Mouse (Mus musculus): Measurements from ENCODE around the gene Cdk6. TPM values are rescaled to one million over a fixed set of nuclear protein-coding genes. Genes with fewer than 3 reads are reported as not detected.

Cdk6 gene
- total and polyA plus RNA-seq, 3 experiments: 79.0 to 318 (median 197) TPM

DNA sequence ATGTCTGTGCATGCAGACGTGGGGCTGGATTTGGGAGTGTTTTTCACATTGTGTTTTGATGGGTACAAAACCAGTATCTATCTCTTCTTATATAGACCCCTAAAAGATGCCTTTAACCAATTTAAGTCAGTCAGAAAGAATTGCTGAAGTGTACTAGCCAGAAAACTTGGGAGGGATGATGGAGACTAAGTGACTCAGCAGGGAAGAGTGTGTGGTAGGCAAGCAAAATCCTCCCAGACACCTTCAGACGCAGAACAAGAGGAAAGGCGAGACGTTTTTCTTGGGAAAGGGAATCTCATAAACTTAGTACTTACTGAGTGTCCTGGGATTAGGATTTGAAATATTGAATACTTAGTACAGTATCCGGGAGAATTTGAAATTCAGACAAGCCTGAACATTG lies 39.8 kb upstream of the Cdk6 start:
- Histone ChIP-seq H3K79me2 (ENCODE audit: control insufficient read depth, insufficient read depth, low read length, poor library complexity) (no peaks in the 10 kb centered on the region), H3K4me1 (ENCODE audit: control insufficient read depth in 1 of 2, insufficient read depth in 2 of 2, low read length in 2 of 2) (peaks cover 6 to 11% of the 10 kb centered on the region in 2 experiments), H3K9me3 (replicated peaks; ENCODE audit: insufficient read depth, low read length) (no peaks in the 10 kb centered on the region), H3K27me3 (ENCODE audit: control insufficient read depth in 1 of 2, insufficient read depth in 2 of 2, low read length in 2 of 2) (no peaks in the 10 kb centered on the region), H3K27ac (ENCODE audit: control insufficient read depth, low read depth, low read length) (no peak overlapping the region), H3K9ac (ENCODE audit: control insufficient read depth, low read depth, low read length, poor library complexity, severe bottlenecking) (no peak overlapping the region), H3K36me3 (ENCODE audit: control insufficient read depth in 1 of 2, insufficient read depth in 2 of 2, low read length in 2 of 2) (peaks cover 0 to 8% of the 10 kb centered on the region in 2 experiments; a peak in 2 of 4 replicates), H3K4me3 (ENCODE audit: control insufficient read depth in 1 of 2, insufficient read depth in 1 of 2, low read depth in 2 of 2, low read length in 2 of 2) (no peak overlapping the region)
- DNase-seq (ENCODE audit: low read depth, low spot score): no peak
- TF ChIP-seq E2F4 (IDR thresholded peaks at IDR 0.05; ENCODE audit: borderline replicate concordance, low read depth, low read length) (no peak), UBTF (IDR thresholded peaks at IDR 0.05; ENCODE audit: borderline replicate concordance, insufficient read depth, low read depth, low read length) (no peak), ELF1 (IDR thresholded peaks at IDR 0.05; ENCODE audit: low read depth, low read length) (no peak), MYC (IDR thresholded peaks at IDR 0.05; ENCODE audit: low read depth, low read length) (no peak), MAZ (IDR thresholded peaks at IDR 0.05; ENCODE audit: low read depth, low read length) (no peak), HCFC1 (IDR thresholded peaks at IDR 0.05; ENCODE audit: low read depth, low read length) (no peak), BHLHE40 (IDR thresholded peaks at IDR 0.05; ENCODE audit: borderline replicate concordance, low read depth, low read length) (no peak), ETS1 (IDR thresholded peaks at IDR 0.05; ENCODE audit: low read depth, low read length) (no peak), CHD2 (IDR thresholded peaks at IDR 0.05; ENCODE audit: low read length) (no peak), NELFE (IDR thresholded peaks at IDR 0.05; ENCODE audit: low read depth, low read length) (no peak), EP300 (IDR thresholded peaks at IDR 0.05; ENCODE audit: low read depth in 1 of 2, low read length in 2 of 2) (no peak), ZMIZ1 (IDR thresholded peaks at IDR 0.05; ENCODE audit: low read depth, low read length) (no peak), GATA1 (IDR thresholded peaks at IDR 0.05; ENCODE audit: low read depth, low read length) (no peak), CTCF (IDR thresholded peaks at IDR 0.05 in 2 of 3, conservative IDR thresholded peaks at IDR 0.05 in 1 of 3; ENCODE audit: control insufficient read depth in 1 of 3, insufficient read depth in 1 of 3, low read depth in 2 of 3, low read length in 3 of 3, poor library complexity in 1 of 3, severe bottlenecking in 1 of 3) (no peak), MYB (IDR thresholded peaks at IDR 0.05; ENCODE audit: low read depth, low read length) (no peak), RCOR1 (IDR thresholded peaks at IDR 0.05; ENCODE audit: low read depth, low read length) (no peak), JUND (IDR thresholded peaks at IDR 0.05; ENCODE audit: low read depth, low read length) (no peak), NRF1 (IDR thresholded peaks at IDR 0.05; ENCODE audit: insufficient read depth, low read depth, low read length, poor library complexity, severe bottlenecking) (no peak), POLR2AphosphoS5 (IDR thresholded peaks at IDR 0.05; ENCODE audit: borderline replicate concordance, low read depth, low read length) (no peak), MAX (IDR thresholded peaks at IDR 0.05; ENCODE audit: low read length) (no peak)

DNA sequence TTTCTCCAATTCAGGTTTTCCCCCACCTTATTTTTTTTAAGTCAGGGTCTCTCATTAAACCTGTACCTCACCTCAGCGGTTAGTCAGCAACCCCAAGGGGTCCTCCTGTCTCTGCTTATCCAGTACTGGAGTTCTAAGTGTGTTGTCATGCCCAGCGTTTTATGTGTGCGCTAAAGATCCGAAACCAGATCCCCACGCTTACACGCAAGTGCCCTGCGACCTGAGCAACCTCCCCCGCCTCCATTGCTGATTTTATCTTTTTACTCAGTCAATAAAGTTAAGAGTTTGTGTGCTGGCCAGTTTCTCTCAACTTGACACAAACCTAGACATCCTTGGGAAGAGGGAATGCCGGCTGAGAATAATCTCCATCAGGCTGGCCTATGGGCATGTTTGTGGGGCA lies 37.4 kb upstream of the Cdk6 start:
- TF ChIP-seq POLR2AphosphoS5 (IDR thresholded peaks at IDR 0.05; ENCODE audit: borderline replicate concordance, low read depth, low read length) (no peak), EP300 (IDR thresholded peaks at IDR 0.05; ENCODE audit: low read depth in 1 of 2, low read length in 2 of 2) (no peak), ZNF384 (IDR thresholded peaks at IDR 0.05; ENCODE audit: low read depth, low read length) (no peak), USF2 (IDR thresholded peaks at IDR 0.05; ENCODE audit: borderline replicate concordance in 1 of 2, insufficient read depth in 1 of 2, low read depth in 1 of 2, low read length in 2 of 2) (no peak), MAX (IDR thresholded peaks at IDR 0.05; ENCODE audit: low read length) (no peak), TBP (IDR thresholded peaks at IDR 0.05; ENCODE audit: low read depth, low read length) (no peak)
- Histone ChIP-seq H3K36me3 (ENCODE audit: control insufficient read depth in 1 of 2, insufficient read depth in 2 of 2, low read length in 2 of 2) (peaks cover 0 to 8% of the 10 kb centered on the region in 2 experiments; a peak in 2 of 4 replicates), H3K4me1 (ENCODE audit: control insufficient read depth in 1 of 2, insufficient read depth in 2 of 2, low read length in 2 of 2) (peaks cover 6 to 11% of the 10 kb centered on the region in 2 experiments), H3K27ac (ENCODE audit: control insufficient read depth, low read depth, low read length) (no peak overlapping the region), H3K4me3 (ENCODE audit: control insufficient read depth in 1 of 2, insufficient read depth in 1 of 2, low read depth in 2 of 2, low read length in 2 of 2) (no peak overlapping the region), H3K27me3 (ENCODE audit: control insufficient read depth in 1 of 2, insufficient read depth in 2 of 2, low read length in 2 of 2) (no peaks in the 10 kb centered on the region), H3K9me3 (replicated peaks; ENCODE audit: insufficient read depth, low read length) (no peaks in the 10 kb centered on the region), H3K9ac (ENCODE audit: control insufficient read depth, low read depth, low read length, poor library complexity, severe bottlenecking) (no peak overlapping the region), H3K79me2 (ENCODE audit: control insufficient read depth, insufficient read depth, low read length, poor library complexity) (no peaks in the 10 kb centered on the region)
- no peak for DNase-seq (ENCODE audit: low read depth, low spot score)
